Mouse (Mus musculus): Measurements from ENCODE around the gene 1110059E24Rik.

- TF ChIP-seq CTCF (IDR thresholded peaks at IDR 0.05) (no peak), EP300 (IDR thresholded peaks at IDR 0.05; ENCODE audit: insufficient read depth, low read depth, low read length) (no peak), POLR2A (IDR thresholded peaks at IDR 0.05; ENCODE audit: insufficient read depth, low read depth, low read length) (no peak)
Observed at GRCm38 (mm10) chr19:21594676-21595075, 58.1 kb downstream of the 1110059E24Rik start.
